Mouse (Mus musculus): ENCODE data around the gene Oxct2a. TPM values are rescaled to one million over a fixed set of nuclear protein-coding genes. Genes with fewer than 3 reads are reported as not detected.

Gene Oxct2a
- total and polyA plus RNA-seq, 3 experiments, result 0.04 TPM; not detected in 2

DNA sequence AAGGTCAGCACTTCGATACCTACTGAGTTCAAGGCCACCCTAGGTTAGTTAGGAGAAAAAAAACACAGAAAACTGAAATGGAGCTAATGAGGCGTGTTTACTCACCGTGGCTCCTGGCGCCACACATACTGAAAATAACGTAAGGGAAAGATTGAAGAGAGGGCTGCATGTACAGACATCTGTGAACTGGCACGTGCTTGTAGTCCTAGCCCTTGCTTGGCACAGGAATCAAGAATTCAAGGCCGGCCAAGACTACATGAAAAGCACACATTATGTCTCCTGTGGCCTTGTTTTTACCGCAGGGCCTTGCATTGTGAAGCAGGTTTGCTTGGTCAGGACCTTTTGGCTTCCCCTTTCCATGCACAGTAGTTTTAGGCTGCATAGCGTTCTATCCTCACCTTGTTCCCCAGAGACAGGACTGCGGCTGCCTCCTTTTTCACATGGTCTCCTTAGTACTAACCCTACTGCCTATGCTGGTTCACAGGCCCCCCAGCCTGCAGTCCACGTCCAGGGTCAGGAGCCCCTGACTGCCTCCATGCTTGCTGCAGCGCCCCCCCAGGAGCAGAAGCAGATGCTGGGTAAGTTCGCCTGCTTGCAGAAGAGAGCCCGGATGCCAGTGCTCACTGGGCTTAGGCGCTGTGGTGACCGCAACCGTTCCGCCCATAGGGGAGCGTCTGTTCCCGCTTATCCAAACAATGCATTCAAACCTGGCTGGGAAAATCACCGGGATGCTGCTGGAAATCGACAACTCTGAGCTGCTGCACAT, 26.1 kb downstream of the Oxct2a start:
- no peak overlapping the region for H3K27ac ChIP-seq (ENCODE audit: control insufficient read depth, low read depth, low read length)
- no peaks in the 10 kb centered on the region for H3K79me2 ChIP-seq (ENCODE audit: control insufficient read depth, insufficient read depth, low read length, poor library complexity)
- no peak for TF ChIP-seq MXI1 (IDR thresholded peaks at IDR 0.05; ENCODE audit: low read depth, low read length)
- no peak for TF ChIP-seq MAZ (IDR thresholded peaks at IDR 0.05; ENCODE audit: low read depth, low read length)
- no peak for TF ChIP-seq MYC (IDR thresholded peaks at IDR 0.05; ENCODE audit: low read depth, low read length)
- H3K9me3 ChIP-seq (replicated peaks; ENCODE audit: insufficient read depth, low read length), result no peaks in the 10 kb centered on the region
- no peaks in the 10 kb centered on the region for H3K27me3 ChIP-seq (ENCODE audit: control insufficient read depth in 1 of 2, insufficient read depth in 2 of 2, low read length in 2 of 2)
- H3K36me3 ChIP-seq (ENCODE audit: control insufficient read depth in 1 of 2, insufficient read depth in 2 of 2, low read length in 2 of 2), result peaks cover 0 to 34% of the 10 kb centered on the region in 2 experiments; a peak in 2 of 4 replicates
- no peak overlapping the region for H3K9ac ChIP-seq (ENCODE audit: control insufficient read depth, low read depth, low read length, poor library complexity, severe bottlenecking)
- H3K4me3 ChIP-seq (ENCODE audit: control insufficient read depth in 1 of 2, insufficient read depth in 1 of 2, low read depth in 2 of 2, low read length in 2 of 2), result no peak overlapping the region
- H3K4me1 ChIP-seq (ENCODE audit: control insufficient read depth in 1 of 2, insufficient read depth in 2 of 2, low read length in 2 of 2), result no peaks in the 10 kb centered on the region
- DNase-seq (ENCODE audit: low read depth, low spot score), result no peak

DNA sequence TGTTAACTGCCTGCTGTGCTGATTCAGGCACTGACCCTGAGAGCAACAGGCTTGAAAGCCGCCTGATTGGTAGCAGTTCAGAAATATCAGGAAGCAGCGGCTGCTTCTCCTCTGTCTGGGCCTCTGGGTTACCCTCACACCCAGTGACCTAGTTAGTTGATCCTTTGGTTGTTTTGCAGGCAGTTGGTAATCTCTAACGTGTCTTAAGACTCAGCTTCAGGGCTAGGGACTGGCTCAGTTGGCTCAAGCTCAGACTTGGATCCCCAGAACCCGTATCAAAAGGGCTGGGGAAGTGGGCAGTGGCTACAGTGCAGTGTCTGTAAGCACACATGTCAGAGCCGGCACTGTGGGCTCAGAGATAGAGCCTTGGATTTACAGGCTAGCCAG, 27.3 kb downstream of the Oxct2a start:
- TF ChIP-seq MYC (IDR thresholded peaks at IDR 0.05; ENCODE audit: low read depth, low read length) (no peak), E2F4 (IDR thresholded peaks at IDR 0.05; ENCODE audit: borderline replicate concordance, low read depth, low read length) (no peak), ELF1 (IDR thresholded peaks at IDR 0.05; ENCODE audit: low read depth, low read length) (no peak), NELFE (IDR thresholded peaks at IDR 0.05; ENCODE audit: low read depth, low read length) (no peak), ZMIZ1 (IDR thresholded peaks at IDR 0.05; ENCODE audit: low read depth, low read length) (no peak), ZC3H11A (IDR thresholded peaks at IDR 0.05; ENCODE audit: low read depth, low read length) (no peak)
- Histone ChIP-seq H3K36me3 (ENCODE audit: control insufficient read depth in 1 of 2, insufficient read depth in 2 of 2, low read length in 2 of 2) (peaks cover 0 to 43% of the 10 kb centered on the region in 2 experiments; a peak in 2 of 4 replicates), H3K4me3 (ENCODE audit: control insufficient read depth in 1 of 2, insufficient read depth in 1 of 2, low read depth in 2 of 2, low read length in 2 of 2) (no peak overlapping the region), H3K9ac (ENCODE audit: control insufficient read depth, low read depth, low read length, poor library complexity, severe bottlenecking) (no peak overlapping the region), H3K4me1 (ENCODE audit: control insufficient read depth in 1 of 2, insufficient read depth in 2 of 2, low read length in 2 of 2) (no peaks in the 10 kb centered on the region), H3K79me2 (ENCODE audit: control insufficient read depth, insufficient read depth, low read length, poor library complexity) (no peaks in the 10 kb centered on the region), H3K27ac (ENCODE audit: control insufficient read depth, low read depth, low read length) (no peak overlapping the region), H3K27me3 (ENCODE audit: control insufficient read depth in 1 of 2, insufficient read depth in 2 of 2, low read length in 2 of 2) (no peaks in the 10 kb centered on the region), H3K9me3 (replicated peaks; ENCODE audit: insufficient read depth, low read length) (no peaks in the 10 kb centered on the region)
- no peak for DNase-seq (ENCODE audit: low read depth, low spot score)

DNA sequence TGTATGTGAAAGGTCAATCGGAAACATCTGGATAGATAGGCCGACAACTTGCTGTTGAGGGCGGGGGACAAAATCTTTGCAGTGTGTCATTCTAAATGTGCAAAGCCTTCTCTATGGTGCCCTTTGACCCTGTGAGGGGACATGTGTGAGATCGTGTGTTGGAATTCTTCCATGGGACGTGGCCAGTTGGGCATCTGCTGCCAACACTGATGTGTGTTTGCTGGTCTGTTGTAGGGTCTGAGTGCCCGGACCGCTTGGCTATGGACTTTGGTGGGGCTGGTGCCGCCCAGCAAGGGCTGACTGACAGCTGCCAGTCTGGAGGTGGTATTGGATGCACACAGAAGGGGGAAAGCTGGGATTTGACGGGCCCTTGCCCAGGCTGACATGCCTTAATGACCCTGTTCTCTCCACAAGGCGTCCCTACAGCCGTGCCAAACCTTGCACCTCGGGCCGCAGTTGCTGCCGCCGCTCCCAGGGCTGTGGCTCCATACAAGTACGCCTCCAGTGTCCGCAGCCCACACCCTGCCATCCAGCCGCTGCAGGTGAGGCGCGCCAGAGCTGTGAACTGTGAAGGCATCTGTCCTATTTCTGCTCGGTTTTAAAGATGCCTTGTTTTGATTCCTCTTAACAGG, 27.8 kb downstream of the Oxct2a start:
- no peaks in the 10 kb centered on the region for H3K27me3 ChIP-seq (ENCODE audit: control insufficient read depth in 1 of 2, insufficient read depth in 2 of 2, low read length in 2 of 2)
- no peaks in the 10 kb centered on the region for H3K9me3 ChIP-seq (replicated peaks; ENCODE audit: insufficient read depth, low read length)
- peaks cover 0 to 46% of the 10 kb centered on the region in 2 experiments; a peak in 2 of 4 replicates for H3K36me3 ChIP-seq (ENCODE audit: control insufficient read depth in 1 of 2, insufficient read depth in 2 of 2, low read length in 2 of 2)
- H3K79me2 ChIP-seq (ENCODE audit: control insufficient read depth, insufficient read depth, low read length, poor library complexity), result no peaks in the 10 kb centered on the region
- TF ChIP-seq E2F4 (IDR thresholded peaks at IDR 0.05; ENCODE audit: borderline replicate concordance, low read depth, low read length) (no peak), RCOR1 (IDR thresholded peaks at IDR 0.05; ENCODE audit: low read depth, low read length) (no peak), UBTF (IDR thresholded peaks at IDR 0.05; ENCODE audit: borderline replicate concordance, insufficient read depth, low read depth, low read length) (no peak), CTCF (IDR thresholded peaks at IDR 0.05 in 2 of 3, conservative IDR thresholded peaks at IDR 0.05 in 1 of 3; ENCODE audit: control insufficient read depth in 1 of 3, insufficient read depth in 1 of 3, low read depth in 2 of 3, low read length in 3 of 3, poor library complexity in 1 of 3, severe bottlenecking in 1 of 3) (no peak), HCFC1 (IDR thresholded peaks at IDR 0.05; ENCODE audit: low read depth, low read length) (no peak), EP300 (IDR thresholded peaks at IDR 0.05; ENCODE audit: low read depth in 1 of 2, low read length in 2 of 2) (no peak), TAL1 (IDR thresholded peaks at IDR 0.05; ENCODE audit: low read length) (no peak), TCF12 (IDR thresholded peaks at IDR 0.05; ENCODE audit: low read depth, low read length) (no peak), BHLHE40 (IDR thresholded peaks at IDR 0.05; ENCODE audit: borderline replicate concordance, low read depth, low read length) (no peak), MAZ (IDR thresholded peaks at IDR 0.05; ENCODE audit: low read depth, low read length) (no peak), ELF1 (IDR thresholded peaks at IDR 0.05; ENCODE audit: low read depth, low read length) (no peak), ETS1 (IDR thresholded peaks at IDR 0.05; ENCODE audit: low read depth, low read length) (no peak), GABPA (IDR thresholded peaks at IDR 0.05; ENCODE audit: low read depth, low read length) (no peak), POLR2AphosphoS2 (IDR thresholded peaks at IDR 0.05; ENCODE audit: low read length) (no peak), POLR2AphosphoS5 (IDR thresholded peaks at IDR 0.05; ENCODE audit: borderline replicate concordance, low read depth, low read length) (no peak), MAX (IDR thresholded peaks at IDR 0.05; ENCODE audit: low read length) (no peak), GATA1 (IDR thresholded peaks at IDR 0.05; ENCODE audit: low read depth, low read length) (no peak), MEF2A (IDR thresholded peaks at IDR 0.05; ENCODE audit: extremely low read depth, insufficient replicate concordance, low read depth, low read length, poor library complexity, severe bottlenecking) (no peak)
- H3K4me1 ChIP-seq (ENCODE audit: control insufficient read depth in 1 of 2, insufficient read depth in 2 of 2, low read length in 2 of 2), result no peaks in the 10 kb centered on the region
- H3K9ac ChIP-seq (ENCODE audit: control insufficient read depth, low read depth, low read length, poor library complexity, severe bottlenecking), result no peak overlapping the region
- no peak for DNase-seq (ENCODE audit: low read depth, low spot score)
- no peak overlapping the region for H3K4me3 ChIP-seq (ENCODE audit: control insufficient read depth in 1 of 2, insufficient read depth in 1 of 2, low read depth in 2 of 2, low read length in 2 of 2)
- H3K27ac ChIP-seq (ENCODE audit: control insufficient read depth, low read depth, low read length), result no peak overlapping the region
